Mouse (Mus musculus): ENCODE data around the gene Chac1.

- TF ChIP-seq CTCF (IDR thresholded peaks at IDR 0.05; ENCODE audit: low read depth, low read length) (no peak), POLR2A (IDR thresholded peaks at IDR 0.05; ENCODE audit: borderline replicate concordance, low read depth, low read length) (no peak)
Observed at GRCm38 (mm10) chr2:119328546-119328945, 22.5 kb upstream of the Chac1 start.
